Mouse (Mus musculus): ENCODE results near the gene Ednra. TPM values are rescaled to one million over a fixed set of nuclear protein-coding genes. Genes with fewer than 3 reads are reported as not detected.

Ednra gene
- total RNA-seq, 2 experiments from 2014 or later = 0.17 to 0.77 TPM

GRCm38 (mm10) chr8:77667916-77668315 is 56.3 kb downstream of the Ednra start:
- ATAC-seq (replicated peaks; ENCODE audit: low FRiP score, poor library complexity, severe bottlenecking) = no peak

- ATAC-seq (replicated peaks; ENCODE audit: low FRiP score, poor library complexity, severe bottlenecking) = no peak
Observed at GRCm38 (mm10) chr8:77664901-77665300, 59.4 kb downstream of the Ednra start.

- no peak for ATAC-seq (replicated peaks; ENCODE audit: low FRiP score, poor library complexity, severe bottlenecking)
Observed at GRCm38 (mm10) chr8:77659534-77660080, 64.7 kb downstream of the Ednra start.

- no peak for ATAC-seq (replicated peaks; ENCODE audit: low FRiP score, poor library complexity, severe bottlenecking)
Observed at GRCm38 (mm10) chr8:77658356-77658755, 65.9 kb downstream of the Ednra start.

- ATAC-seq (replicated peaks; ENCODE audit: low FRiP score, poor library complexity, severe bottlenecking) = no peak
Observed at GRCm38 (mm10) chr8:77650646-77651190, 73.5 kb downstream of the Ednra start.

- no peak for ATAC-seq (replicated peaks; ENCODE audit: low FRiP score, poor library complexity, severe bottlenecking)
Observed at GRCm38 (mm10) chr8:77640093-77640839, 84.0 kb downstream of the Ednra start.

- no peak for ATAC-seq (replicated peaks; ENCODE audit: low FRiP score, poor library complexity, severe bottlenecking)
Observed at GRCm38 (mm10) chr8:77637593-77637992, 86.7 kb downstream of the Ednra start.

- ATAC-seq (replicated peaks; ENCODE audit: low FRiP score, poor library complexity, severe bottlenecking) = no peak
Observed at GRCm38 (mm10) chr8:77634035-77634434, 90.2 kb downstream of the Ednra start.

- ATAC-seq (replicated peaks; ENCODE audit: low FRiP score, poor library complexity, severe bottlenecking) = no peak
Observed at GRCm38 (mm10) chr8:77633211-77633610, 91.1 kb downstream of the Ednra start.

GRCm38 (mm10) chr8:77630691-77631090 is 93.6 kb downstream of the Ednra start:
- no peak for ATAC-seq (replicated peaks; ENCODE audit: low FRiP score, poor library complexity, severe bottlenecking)

- no peak for ATAC-seq (replicated peaks; ENCODE audit: low FRiP score, poor library complexity, severe bottlenecking)
Observed at GRCm38 (mm10) chr8:77629858-77630537, 94.3 kb downstream of the Ednra start.

- ATAC-seq (replicated peaks; ENCODE audit: low FRiP score, poor library complexity, severe bottlenecking) = no peak
Observed at GRCm38 (mm10) chr8:77623677-77624209, 100.5 kb downstream of the Ednra start.

GRCm38 (mm10) chr8:77617916-77618315 is 106.3 kb downstream of the Ednra start:
- ATAC-seq (replicated peaks; ENCODE audit: low FRiP score, poor library complexity, severe bottlenecking) = no peak

Other genes with a start within 250 kb of the Ednra start
- gene Arhgap10, start 206.5 kb downstream of the Ednra start, total RNA-seq (2015; ENCODE audit: low replicate concordance) = 2.1 and 2.3 TPM in 2 replicates
- gene Arhgap10, start 206.5 kb downstream of the Ednra start, total RNA-seq (2017; ENCODE audit: low replicate concordance) = 2.6 and 3.2 TPM in 2 replicates
- gene Prmt9, start 175.1 kb downstream of the Ednra start, total RNA-seq (2015; ENCODE audit: low replicate concordance) = 5.4 TPM in 2 replicates
- gene Prmt9, start 175.1 kb downstream of the Ednra start, total RNA-seq (2017; ENCODE audit: low replicate concordance) = 4.7 and 7.2 TPM in 2 replicates
- 1.5 and 3.5 TPM in 2 replicates for gene Tmem184c, start 113.8 kb downstream of the Ednra start, total RNA-seq (2015; ENCODE audit: low replicate concordance)
- gene Tmem184c, start 113.8 kb downstream of the Ednra start, total RNA-seq (2017; ENCODE audit: low replicate concordance) = 6.3 and 9.6 TPM in 2 replicates

Data from erythroblast, adult 5-6 weeks (primary cell).